Mouse (Mus musculus) lung, postnatal 14 days (tissue): ENCODE data around the gene Cox15.

Experiments used
- DNase-seq: peaks from one replicate; pipeline ENCODE4 v3.0.0; 2021

The Cox15 gene

DNA sequence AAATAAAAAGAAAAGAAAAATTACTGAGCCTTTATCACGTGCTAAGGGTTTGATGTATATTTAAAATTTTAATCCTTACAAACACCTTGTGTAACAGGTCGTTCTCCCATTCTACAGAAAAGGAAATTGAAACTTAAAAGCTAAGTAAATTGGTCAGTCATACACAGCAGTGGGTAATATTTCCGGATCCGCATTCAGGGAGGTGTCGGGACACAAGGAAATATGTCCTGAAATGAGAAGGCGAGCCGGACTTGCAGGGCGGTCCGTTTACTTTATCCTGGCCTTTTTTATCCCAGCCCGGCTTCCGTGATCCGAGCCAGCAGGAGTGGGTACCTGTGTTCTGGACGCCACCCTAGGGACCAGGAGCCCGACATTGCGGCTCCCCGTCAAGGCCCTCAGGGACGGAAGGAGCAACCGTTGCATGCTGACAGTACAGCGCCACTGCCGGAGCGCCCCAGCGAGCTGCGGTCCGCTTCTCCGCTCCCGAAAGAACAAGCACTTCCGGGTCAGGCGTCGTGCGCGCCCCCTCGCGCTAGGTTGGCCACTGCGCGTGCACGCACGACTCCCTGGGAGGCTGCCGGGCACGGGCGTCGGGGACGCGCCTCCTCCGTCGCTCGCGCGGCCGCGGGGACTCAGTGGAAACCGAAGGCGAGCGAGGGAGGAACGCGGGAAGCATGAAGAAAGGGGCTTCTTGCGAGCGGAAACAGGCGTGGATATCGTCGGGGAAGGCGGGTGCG, at the start of gene Cox15, which contains the start of gene Cutc:
Cox15 (minus strand) TSS at position 512 of the 737 bp plus-strand sequence.
Cutc (plus strand) TSS at position 508 of the 737 bp plus-strand sequence.
- DNase-seq = peak; percentile 97

DNA sequence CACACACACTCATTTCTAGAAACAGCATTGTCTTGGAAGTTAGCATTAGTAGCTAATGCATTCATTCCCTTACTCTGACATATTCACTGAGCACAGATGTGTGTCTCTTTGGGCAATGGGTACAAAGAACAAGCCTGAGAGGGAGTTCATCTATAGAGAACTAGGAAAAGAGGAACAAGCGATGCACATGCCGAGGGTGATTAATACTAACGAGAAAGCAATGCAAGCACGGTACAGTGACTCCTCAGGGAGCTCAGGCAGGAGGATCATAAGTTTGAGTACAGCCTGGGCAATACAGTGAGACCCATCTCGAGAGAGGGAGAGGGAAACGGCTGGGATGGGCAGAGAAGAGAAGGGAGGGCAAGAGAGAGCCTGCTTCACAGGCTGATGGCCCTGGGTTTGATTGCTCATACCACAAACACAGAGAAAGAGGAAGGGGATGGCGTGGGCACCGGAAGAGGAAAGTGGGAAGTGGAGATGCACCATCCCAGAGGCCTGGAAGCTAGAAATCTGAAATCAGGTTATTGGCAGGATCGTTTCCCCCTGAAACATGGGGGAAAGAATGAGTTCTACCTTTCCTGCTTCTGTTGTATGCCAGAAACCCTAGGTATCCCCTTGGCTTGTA, 48.7 kb upstream of the Cox15 start:
- no peak for DNase-seq

DNA sequence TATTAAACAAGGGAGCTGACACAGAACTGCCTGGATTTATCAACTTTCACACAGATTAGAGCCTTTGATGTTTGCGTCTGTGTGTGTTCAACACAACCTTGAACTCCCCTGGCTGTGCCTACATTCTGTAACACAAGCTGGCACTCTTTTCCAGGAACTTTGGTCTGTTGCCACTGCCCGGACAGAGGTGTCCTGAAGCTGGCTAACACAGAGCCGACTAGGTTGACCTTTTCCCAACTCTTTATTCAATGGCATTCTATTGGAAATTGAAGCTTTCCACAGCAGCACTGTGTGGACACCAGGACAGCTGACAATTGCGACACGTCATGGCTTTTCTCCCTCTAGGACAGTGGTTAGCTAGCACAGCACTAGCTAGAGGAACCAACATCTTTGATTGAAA, 44.4 kb upstream of the Cox15 start:
- DNase-seq = no peak

DNA sequence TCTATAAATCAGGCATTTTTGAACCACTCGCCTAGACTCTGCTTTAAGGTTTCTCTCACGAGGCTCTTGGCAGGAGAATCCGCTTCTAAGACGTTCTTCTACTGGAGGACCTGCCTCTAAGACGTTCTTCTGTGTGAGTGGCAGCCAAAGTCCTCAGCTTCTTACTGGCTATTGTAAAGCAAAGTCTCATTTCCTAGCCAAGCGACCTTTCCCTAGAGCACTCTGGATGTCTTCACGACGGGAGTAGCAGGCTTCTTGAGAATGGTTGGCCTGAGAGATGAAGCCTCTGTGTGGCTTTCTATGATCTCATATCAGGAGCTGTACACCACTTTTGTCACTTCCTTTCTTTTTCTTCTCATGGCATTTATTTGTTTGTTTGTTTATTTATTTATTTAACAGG, 42.7 kb upstream of the Cox15 start:
- DNase-seq = no peak

DNA sequence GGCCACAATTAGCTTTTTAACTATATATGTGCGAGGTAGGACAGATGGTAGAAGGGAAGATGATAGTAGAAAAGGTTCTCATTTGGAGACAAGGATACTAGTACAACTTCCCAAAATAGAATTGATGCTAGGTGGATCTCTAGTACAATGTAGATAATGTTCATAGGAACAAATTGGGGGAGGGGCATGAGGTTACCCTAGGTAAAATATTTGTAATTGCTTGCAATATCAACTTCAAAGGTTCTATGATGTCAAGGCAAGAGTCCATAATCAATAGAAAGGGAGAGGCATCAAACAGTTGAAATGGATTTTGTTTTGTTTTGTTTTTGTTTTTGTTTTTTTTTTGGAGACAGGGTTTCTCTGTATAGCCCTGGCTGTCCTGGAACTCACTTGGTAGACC, 41.2 kb upstream of the Cox15 start:
- DNase-seq = no peak

DNA sequence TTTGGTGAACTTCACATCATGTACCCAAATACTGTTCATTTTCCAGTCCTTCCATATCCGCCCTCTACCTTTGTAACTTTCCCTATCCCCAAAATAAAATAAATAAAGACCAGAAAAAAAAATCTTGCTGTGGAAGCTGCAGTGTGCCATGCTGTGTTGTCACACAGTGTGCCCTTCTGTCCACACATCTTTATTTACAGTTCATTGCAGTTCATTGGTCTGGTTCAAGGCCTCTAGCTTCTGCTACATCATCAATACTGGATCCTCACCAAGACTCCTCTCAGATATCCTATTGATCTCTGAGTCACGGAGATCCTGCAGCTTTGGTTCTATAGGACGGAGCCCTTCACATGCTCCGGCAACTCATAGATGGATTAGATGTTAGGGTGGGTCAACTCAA, 39.7 kb upstream of the Cox15 start:
- no peak for DNase-seq

DNA sequence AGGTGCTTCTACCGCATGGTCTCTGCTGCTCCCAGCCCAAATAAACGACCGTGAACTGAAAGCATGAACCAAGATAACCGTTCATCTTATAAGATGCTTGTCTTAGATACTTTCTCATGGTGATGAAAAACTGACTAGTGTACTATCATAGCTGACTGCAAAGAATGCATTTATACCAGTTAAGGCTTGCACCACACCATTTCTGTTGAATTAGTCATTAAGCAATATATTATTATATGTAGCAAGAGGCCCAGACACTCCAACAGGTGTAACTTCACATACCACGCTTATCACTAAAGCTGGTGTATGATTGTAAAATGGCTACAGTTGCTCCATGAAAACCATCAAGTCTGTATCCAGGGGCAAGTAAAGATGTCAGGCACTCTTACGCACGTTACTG, 37.0 kb upstream of the Cox15 start:
- no peak for DNase-seq

DNA sequence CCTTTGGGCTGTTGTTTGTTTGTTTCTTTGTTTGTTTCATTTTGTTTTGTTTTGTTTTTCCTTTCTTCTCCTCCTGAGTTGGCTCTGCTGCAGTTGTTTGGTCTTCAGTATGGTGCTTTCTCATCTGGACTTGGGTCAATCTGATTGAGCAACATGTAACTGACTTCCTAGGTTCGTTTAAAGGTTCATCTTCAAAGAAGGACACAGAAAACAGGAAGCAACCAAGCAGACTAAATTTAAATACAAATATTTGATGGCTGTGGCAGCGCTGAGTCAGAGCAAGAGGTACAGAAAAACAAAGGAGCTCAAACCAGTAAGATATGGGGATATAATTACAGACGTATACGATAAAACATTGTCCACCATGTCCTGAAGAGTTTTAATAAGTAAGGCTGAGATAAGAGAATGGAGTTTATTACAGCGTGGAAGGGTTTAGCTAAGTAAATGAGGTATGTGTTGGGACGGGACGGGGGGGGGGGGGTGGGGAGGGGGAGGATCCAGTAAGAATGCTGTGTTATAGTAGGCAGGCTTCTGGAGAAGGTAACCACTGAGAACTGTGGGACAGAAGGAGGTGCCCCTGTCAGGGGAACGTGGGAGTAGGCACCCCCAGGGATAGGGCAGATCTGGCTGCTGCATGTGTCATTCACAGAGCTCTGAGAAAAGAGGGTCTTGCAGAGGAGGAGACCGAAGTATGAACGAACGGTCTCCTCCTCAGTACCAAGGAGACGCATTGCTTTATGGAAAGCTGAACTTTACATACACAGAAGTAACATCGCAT, 33.6 kb upstream of the Cox15 start:
- DNase-seq = no peak

DNA sequence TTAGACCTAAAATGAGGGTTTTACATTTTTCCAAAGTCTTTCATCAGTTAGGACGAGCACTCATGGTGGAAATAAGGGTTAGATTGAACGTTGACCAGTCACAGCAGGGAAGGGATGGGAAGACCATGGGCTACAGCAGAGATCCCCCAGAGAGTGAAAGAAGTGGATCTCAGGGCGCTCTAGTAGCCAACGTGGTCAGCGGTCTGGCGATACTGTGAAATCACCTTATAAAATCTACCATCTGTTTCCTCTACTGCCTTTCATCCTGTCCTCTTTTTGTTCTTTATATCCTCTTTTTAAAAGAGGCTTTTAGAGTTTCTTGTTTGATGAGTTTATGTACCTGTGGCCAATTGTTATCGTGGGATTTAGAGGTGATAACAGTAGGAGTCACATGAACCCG, 32.0 kb upstream of the Cox15 start:
- DNase-seq = no peak

DNA sequence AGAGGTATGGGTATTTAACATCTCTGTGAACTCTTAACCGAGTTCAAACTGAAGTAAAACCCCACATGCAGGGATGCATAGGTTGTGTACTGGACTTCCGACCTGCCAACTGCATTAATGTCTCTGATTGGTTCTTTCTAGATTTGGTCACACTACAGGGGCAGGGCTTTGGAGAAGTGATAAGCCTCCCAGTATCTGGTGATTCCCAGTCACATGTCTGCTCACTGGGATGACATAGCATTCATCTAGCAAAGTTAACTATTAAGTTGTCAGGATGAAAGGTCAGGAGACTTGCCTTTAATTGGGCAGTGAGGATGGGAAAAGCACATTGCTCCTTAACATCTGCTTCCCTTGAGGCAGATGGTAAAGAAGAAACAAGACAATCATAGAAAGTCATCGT, 29.2 kb upstream of the Cox15 start, which contains the start of gene Abcc2:
Abcc2 (plus strand) TSS at position 213 of the 400 bp plus-strand sequence.
- DNase-seq = no peak

DNA sequence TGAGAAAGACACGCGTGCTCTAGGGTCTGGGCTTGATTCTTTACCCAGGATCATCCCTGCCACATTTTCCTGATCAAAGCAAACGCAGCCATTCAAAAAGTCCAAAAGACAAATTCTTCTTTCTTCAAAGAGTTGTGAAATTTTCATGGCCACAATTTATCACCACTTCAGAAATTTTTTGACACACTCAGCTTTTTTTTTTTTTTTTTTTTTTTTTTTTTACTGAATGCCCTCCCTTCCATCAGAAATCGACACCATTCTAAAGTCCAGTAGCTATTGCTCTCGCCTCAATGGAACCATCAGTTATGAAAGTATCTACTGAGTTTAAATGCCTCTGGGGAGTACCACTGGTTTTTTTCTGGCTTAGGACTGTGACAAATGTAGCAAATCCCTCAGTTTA, 27.6 kb upstream of the Cox15 start:
- DNase-seq = no peak

DNA sequence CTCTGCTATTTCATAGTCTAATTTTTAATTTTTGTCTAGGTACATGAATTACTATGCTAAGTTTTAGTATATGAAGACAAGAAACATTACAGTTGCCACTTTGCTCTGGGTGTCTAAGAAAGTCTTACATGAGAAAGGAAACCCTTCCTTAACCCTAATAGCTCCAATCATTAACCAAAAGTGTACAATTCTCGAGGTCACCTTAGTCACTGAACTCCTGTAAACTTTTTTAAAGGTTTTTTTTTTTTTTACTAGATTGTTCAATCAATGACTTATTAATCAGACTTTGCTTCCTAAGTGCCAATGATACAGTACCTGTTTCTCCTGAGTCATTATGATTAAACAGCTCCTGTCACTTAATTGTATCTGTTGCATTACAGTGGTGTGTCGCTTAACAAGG, 24.5 kb upstream of the Cox15 start:
- no peak for DNase-seq

DNA sequence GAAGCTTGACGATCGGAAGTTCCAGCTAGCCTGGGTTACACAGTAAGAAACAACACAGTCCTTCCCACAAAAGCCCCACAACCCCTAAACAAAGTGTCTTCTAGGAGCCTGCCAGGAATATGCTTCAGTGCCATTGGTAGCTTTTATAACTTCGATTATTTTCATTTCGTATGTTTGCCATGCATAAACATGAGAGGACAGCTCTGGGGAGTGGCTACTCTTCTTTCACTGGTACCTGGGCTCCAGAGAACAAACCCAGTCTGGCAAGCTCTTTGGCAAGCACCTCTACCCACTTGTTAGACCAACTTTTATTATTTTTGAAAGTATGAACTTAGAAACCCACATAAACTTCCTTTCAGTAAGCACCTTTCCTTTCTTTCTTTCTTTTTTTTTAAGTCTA, 23.8 kb upstream of the Cox15 start:
- DNase-seq = no peak

DNA sequence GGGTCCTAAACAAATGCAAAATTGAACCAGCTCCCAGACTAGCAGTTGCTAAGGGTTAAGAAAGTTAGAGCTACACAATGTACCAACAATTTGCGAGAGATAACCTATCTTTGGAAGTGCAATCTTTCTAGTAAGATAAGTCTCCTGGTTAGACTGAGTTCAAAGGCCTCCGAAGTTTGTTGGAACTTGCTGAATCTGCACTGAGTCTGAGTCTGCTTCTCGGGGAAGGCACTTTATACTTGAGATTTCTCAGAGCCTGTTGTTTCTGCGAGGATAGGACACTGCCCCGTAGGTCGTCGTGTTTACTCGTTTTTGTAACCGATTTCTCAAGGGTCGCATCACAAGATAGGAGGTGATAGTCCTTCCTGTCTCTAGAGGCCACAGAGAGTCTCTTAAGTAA, 22.6 kb upstream of the Cox15 start:
- no peak for DNase-seq

DNA sequence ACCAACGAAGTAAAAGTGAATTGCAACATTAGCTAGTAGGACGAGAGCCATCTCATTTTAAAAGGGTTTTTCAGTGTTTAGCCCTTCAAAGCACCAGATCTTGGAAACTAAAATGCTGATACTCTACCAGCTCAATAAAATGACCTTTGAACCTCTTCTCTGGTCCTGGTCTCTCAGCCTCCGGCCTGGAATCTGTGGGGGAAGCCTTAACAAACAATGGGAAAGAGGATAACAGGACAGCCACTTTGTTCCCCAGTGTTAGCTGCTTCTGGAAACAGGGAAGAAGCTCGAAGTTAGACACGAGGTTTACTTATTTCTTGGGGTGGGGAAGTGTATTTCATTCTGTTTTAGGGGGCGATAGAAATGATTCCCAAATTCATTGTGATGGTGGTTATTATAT, 19.5 kb upstream of the Cox15 start:
- no peak for DNase-seq

DNA sequence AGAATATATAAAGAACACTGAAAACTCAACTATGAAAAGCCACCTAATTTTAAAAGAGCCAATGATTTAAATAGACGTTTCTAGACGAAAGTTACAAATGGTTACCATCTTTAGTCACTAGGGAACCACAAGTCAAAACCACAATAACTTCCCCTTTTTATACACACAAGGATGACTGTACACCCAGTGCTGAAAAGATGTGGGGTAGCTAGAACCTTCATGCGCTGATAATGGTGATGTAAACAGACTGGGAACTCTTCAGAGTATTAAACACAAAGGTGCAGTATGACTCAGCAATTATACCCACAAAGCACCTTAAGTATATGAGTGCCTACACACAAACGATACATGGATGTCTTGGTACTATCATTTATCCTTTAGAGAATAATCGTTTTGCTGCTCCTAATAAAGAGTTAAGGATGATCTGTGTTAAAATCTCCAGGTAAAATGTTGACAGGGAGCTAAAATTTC, 18.7 kb upstream of the Cox15 start:
- no peak for DNase-seq

DNA sequence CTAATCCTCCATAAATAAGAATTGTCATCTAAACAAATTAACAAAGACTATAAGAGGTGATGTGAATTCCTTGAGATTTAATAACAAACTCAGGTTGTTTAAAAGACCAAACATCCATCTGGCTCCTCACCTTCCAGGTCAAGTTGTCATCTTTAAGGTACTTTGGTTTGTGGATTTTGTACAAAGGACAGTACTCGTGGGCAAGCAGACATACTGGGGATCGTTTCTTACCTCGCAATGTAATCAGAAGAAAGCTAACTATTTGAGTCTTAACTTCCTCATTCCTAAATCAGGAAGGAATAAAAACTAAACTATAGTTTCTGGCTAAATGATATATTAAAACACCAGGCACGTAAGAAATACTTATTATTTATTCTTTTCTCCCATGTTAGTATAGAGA, 17.8 kb upstream of the Cox15 start:
- DNase-seq = no peak

DNA sequence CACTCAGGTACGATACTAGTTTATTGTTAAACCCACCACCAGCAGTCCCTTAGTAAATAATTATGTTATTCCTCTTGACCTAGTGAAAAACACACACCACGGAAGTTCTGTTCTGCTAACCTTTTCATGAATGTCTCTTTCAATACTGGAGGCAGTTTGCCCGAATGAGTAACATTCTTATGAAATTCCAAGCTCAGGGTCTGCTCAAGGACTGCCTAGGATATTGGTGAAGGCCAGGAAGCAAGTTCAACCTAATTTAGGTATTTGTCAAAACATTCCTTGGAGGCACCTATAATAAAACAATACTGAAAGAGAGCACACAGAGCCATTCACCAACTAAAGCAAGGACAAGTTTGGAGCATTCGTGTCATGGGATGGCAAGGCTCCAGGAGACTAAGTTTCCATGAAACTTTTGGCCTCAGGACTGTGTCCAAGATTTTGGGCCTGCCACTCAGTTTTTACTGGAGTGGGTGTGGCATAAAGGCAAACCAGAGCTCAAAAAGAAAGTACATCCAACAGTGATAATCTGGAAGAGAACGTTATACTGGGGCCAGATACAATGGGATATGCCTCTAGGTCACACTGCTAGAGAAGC, 16.7 kb upstream of the Cox15 start:
- DNase-seq = no peak

DNA sequence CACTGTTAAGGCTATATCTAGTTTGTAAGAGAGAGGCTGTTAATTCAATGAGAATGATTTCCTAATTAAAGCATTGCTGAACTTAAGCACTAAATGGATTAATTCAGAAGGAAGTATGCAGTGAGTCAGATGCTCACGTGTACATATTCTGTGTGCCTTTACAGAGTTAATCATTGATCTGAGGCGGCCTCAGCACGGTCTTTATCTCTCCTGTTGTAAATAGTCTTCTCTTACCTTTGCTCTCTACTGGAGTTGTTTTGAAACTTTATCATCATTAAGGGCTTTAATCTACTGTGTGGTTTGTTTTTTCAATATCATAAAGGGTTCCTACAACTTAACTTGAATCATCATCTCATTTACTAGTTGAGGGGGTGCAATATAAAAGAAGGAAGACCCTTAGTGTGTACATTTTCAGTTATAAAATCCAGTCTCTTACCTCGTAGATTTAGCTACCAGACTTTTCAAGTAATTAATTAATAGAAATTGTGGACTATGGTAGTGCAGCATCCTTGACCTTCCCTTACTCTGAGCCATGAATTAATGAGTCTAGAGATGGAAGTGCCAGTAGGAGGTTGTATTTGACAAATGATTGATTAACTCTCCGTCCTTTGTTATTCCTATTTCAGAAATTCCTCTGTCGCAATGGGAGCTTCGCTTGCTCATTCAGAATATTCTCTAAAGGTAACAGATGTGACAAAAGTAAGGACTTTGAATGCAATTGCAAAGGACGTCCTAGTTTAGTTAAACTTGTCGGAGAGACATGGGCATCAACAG, 14.9 kb upstream of the Cox15 start:
- no peak for DNase-seq

DNA sequence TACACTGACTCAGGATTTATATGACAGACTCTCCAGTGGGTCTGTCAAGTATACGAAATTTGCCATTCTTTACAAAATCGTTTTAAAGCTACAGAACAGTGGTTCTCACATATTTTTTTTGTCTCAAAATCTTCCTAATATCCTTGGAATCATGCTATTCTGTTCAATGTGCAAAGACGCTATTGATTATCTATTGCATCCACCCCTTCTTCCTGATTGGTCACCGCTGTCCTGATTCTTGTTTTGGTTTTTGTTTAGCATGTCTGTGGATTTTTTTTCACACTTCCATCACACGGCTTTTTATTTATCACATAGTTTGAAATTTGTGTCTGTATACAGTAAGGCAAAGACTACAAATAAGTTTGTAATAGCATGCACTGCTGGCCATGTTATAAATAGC, 13.7 kb upstream of the Cox15 start:
- DNase-seq = no peak

DNA sequence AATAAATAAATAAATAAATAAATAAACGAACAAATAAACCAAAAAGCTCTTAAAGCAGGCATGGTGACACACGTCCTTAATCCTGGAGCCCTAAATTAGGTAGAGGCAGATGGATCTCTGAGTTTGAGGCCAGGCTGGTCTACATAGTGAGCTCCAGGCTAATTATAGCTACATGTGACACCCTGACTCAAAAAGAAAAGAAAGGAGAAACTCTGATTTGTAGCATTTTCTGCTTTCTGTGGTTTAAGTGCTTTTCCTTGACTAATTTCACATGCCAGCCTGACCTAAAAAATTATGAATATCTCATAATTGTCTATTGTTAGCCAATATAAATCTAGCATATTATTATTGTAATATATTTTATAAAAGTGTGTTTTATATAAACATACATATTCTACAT, 9.6 kb upstream of the Cox15 start:
- DNase-seq = no peak

DNA sequence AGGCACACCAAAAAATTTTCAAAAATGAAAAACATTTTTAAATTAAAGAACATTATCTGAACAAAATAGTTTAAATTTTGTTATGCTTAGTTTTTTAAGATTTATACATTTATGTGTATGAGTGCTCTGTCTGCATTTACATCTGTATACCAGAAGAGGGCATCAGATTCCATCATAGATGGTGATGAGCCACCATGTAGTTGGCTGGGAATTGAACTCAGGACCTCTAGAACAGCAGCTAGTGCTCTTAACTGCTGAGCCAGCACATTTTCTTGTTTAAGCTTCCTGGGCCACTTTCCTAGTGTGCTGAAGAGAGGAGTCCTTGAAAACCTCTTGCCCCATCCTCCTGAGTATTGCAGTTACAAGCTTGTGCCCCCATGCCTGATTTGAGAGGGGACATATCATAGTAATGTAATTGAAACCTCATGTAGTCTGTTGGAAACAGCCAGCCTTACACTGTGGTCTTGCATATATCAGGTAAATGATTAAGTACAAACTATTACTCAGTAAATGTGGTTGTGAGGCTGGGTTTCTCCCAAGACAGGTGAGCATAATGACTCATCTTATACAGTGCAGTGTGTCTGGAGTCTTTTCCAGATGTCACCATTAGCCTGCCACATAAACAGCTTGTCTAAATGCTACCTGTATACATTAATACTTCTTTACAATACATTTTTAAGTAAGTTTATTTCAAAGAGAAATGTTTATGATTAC, 8.9 kb upstream of the Cox15 start:
- no peak for DNase-seq
